Mouse (Mus musculus) layer of hippocampus, postnatal 14 days (tissue): ENCODE data around the gene Ppp1r12c. TPM values are rescaled to one million over a fixed set of nuclear protein-coding genes. Genes with fewer than 3 reads are reported as not detected.

Source experiments
- DNase-seq, 2 experiments: peaks; one replicate each; pipeline ENCODE4 v3.0.0; 2021 to 2022; ENCODE audit warnings: low spot score in 2 of 2, mixed read lengths in 1 of 2
- total RNA-seq, 2 experiments: library from RNA; stranded (reverse); gene quantifications; 2 replicates each; pipeline ENCODE4 v1.2.3; 2021

The Ppp1r12c gene
- total RNA-seq, 2 experiments from 2014 or later, result 125 to 127 TPM

DNA sequence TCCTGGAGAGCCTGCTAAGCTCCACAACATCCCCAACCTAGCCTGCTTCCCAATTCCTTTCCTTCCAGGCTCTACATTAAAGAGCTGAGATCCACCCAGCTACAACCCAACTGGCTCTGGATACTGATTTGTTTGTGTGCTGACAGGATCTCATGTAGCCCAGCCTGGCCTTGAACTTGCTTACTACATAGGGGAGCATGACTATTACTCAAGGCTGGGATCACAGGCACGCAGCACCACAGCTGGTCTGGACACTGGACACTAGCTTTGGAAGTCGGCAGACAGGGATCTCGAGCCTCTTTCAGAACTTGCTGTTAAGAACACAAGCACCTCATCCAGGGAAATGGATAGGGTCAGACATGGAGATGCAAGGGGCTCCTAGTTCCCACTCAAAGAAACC, 5.0 kb downstream of the Ppp1r12c start:
- DNase-seq, result no peak

DNA sequence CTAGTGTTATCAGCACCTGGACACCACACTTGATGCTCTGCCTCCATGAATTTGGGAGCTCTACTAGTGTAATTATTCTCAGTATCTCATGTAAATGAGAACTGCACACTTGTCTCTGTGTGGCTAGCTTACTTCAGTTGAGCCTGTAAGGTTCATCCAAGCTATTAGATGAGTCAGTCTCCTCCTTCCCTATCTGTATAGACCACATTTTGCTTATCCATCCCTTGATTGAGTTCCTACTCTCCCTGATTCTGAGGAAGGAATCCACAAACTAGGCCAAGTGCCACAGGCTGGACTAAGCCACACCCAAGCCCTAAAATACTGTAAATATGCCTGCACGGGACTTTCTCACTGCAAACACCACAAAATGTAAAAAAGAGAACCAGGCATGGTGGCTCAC, 7.5 kb downstream of the Ppp1r12c start:
- no peak for DNase-seq

DNA sequence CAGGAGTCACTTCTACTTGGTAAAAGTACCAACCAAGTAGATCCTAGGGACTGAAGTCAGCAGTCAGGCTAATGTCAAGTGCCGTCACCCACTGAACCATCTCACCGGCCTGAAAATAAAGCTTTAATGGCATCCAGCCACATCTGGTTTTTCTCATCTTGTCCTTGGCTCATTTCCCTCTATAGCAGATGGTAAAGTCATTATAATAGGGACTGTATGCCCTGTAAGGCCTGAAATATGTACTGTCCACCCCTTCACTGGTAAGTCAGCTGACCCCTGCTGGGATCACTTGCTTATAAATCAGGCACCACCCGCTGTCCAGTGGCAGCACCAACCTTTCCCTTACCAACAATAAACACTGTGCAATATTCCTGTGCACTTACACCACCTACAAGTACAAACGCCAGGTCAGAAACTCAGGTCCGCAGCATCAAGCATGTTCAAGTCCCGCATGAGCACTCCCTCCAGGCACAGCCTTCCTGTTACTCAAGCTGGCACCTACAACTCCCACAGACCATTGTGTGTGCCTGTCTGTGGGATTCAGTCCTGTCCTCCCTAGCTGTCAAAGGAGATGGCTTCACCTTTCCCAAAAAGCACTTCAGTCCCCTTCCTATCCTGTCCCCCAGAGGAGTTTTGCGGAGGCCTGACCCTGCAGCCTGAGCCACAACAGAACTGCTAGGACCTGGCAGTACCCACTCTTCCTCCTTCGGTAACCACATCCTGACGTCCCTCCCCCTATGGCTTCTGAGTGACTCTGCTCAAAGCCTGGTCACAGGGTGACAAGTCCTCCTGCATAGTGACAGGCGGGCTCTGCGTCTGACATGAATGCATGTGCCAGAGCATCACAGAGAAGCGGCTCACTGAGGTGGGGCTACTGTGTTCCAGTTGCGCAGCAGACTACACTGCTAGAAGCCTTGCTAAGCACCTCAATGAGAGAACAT, 8.9 kb downstream of the Ppp1r12c start:
- no peak for DNase-seq

DNA sequence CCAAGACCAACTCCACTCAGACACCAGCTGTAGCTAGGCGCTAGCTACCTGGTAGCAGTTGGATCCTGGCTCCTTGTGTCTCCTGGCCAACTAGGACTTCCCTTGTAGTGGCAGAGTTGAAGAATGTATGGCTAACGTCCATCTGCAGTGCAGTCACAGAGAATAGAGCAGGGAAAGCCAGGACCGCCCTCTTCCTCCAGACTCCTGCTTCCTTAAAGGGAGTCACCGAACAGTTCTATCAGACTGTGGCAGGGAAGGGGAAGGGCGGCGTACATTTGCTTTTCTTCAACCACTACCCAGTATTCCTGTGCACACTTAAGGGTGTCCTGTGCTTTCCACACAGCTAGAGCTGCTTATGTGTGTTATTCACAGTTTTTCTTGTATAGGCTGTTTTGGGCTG, 10.2 kb downstream of the Ppp1r12c start:
- DNase-seq, result no peak

DNA sequence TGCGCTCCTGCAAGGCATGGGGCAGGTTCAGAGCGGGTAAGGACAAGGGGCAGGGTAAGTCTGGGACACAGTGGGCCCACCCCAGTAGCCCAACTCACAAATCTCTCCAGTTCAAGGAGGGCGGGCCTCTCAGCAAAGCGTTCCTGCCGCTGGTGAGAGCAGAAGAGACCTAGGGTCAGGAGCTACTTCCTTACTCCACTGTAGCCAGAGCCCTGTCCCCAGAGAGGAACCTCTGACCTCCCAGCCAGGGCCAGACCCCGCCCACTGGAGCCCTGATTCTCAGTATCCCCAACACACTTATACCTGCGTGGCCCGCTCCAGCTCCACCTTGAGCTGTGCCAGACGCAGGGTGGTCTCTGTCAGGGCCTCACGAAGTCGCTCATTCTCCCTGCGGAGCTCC, 19.2 kb downstream of the Ppp1r12c start:
- DNase-seq, result no peak

DNA sequence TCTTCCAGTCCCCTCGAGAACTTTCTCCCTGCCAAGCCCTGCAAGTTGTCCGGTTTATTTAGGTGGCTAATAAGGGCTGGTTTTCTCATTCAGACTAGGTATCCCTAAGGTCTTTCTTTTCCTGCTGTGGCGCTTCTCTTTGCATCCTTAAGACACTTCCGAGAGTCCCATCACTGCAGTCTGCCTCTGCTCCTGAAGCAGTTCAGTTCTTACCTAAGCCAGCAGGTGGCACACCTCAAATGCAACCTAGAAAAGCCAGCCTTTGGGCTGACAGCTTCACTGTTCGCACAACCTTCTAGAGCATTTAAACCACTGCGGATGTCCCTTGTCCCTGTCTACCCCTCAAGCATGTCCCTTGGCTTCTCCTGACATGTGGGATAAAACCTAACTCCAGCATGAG, 21.8 kb downstream of the Ppp1r12c start:
- DNase-seq, result no peak

DNA sequence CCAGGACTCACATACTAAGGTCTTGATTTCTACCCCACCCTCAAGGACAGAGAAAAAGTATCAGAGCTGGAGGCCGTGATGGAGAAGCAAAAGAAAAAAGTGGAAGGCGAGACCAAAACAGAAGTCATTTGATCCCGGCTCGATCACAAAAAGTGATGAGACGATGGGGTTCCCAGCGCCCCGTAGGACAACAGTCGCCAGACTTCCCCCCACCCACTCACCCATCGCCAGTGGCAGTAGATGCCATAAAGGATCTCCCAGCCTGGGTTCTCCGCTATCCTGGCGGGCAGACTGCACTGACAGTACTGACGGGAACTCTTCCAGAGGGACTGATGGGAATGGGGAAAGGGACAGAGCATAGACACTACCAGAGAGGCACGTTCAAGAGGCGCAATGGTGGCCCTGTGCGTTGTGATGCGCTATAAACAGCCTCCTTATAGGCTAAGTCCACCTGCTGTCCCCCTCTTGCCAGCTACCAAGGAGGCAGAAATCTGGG, 22.6 kb downstream of the Ppp1r12c start:
- DNase-seq, result no peak

DNA sequence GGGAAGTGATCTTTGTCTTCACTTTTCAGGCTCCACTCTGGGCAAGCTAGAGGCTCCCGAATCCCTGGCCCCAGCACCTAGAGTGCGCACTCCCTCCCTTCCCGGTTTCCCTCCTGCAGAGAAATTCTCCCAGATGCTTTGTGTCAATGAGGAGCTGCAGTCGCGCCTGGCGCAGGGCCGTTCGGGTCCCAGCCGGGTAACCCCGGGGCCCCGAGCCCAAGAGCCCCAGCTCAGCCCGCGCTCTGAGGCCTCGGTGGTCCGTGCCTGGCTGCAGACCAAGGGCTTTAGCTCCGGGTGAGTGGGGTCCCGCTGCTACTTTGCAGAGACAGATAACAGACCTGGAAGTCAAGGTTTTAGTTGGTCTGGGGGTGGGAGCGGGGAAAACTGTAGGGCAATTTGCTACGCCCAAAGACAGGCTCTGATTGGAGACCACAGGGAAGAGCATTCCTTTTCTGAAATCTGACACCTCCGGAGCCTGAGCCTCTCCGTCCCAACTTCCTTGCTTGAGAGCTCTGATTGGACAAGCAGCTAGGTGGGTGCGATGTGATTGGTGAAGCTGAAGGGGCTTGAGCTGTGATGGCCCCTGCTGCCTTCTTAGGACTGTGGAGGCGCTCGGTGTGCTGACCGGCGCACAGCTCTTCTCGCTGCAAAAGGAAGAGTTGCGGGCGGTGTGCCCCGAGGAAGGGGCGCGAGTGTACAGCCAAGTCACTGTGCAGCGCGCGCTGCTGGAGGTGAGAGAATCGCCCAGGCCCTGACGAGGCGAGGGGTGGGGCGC, 23.3 kb downstream of the Ppp1r12c start:
- DNase-seq, result peak; percentile 37 to 72

DNA sequence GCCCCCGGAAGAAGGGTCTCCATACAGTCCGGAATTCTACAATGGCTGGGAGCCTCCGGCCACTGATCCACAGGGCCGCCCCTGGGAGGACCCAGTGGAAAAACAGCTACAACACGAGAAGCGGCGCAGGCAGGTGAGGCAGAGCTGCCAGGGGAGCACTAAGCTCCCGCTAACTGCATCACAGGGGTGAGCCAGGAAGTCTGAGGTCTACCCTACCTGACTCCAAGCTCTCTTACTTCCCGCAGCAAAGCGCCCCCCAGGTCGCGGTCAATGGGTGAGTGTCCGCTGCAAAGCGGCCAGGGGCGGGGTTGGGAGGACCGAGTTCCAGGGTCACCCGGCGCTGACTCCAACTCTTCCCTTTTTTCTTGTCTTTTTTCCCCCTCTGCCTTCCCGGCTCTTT, 27.5 kb downstream of the Ppp1r12c start:
- no peak for DNase-seq

DNA sequence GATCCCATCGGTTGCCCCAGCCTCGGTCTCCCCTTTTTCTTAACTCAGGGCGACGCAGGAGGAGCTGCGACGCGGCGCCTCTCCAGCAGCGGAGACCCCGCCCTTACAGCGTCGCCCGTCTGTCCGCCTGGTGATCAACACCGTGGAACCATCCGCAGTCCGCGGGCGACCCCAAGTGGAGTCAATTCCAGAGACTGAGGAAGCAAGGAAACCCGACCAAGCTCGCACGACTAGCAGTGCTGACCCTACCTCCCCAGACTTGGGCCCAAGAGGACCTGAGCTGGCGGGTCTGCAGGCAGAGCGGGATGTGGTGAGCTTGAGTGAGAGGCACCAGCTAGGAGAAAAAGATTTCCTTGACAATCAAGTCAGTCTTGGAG, 30.3 kb downstream of the Ppp1r12c start:
- DNase-seq, result peak; percentile 80 to 91

DNA sequence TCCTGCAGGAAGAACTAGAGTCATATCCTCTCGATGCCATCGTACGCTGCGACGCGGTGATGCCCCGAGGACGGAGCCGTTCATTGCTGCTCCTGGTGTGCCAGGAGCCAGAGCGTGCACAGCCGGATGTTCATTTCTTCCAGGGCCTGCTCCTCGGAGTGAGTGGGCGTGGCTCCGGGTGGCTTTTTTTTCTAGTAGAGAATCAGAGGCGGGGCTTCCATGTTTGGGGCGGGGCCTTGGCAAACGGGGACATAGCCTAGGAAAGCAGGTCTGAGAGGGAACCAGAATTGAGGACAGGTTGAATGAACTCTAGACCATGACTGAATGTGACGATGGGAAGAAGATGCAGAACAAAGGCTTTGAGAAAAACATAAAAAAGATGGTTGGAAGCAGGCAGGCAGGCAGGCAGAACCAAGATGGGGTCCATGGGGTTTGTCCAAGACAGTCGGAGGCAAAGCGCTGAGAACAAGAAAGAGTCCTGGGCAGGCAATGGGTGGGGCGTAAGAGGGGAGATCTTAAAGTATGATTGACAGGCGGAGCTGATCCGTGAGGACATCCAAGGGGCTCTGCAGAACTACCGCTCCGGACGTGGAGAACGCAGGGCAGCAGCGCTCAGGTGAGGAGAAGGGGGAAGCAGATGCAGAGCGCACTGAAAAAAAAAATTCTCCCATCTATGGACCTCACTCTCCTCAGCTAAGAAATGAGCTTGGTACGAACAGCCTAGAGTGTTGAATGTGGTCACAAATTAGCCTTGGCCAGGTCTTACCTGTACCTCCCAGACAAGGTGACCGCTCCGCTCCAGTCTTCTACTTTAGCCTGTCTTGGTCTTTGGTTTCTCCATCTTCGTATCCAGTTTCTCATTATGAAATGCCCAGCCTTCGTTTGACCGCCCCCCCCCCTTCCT, 31.0 kb downstream of the Ppp1r12c start:
- DNase-seq, result peak in 1 of 2 experiments; percentile 45

DNA sequence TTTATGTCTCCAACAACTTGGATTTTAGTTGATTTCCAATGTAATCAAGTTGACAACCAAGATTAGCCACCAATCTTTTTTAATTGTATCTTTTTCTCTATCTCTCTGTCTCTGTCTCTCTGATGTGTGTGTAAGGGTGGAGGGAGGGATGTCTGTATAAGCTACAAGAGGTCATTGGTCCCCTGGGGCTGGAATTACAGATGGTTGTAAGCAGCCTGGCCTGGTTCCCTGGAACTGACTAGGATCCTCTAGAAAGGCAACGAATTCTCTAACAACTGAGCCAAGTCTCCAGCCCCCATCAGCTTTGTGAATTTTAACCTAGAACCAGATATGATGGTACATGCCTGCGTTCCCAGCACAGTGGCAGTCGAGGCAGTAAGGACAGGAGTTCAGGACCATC, 33.7 kb downstream of the Ppp1r12c start:
- DNase-seq, result no peak

DNA sequence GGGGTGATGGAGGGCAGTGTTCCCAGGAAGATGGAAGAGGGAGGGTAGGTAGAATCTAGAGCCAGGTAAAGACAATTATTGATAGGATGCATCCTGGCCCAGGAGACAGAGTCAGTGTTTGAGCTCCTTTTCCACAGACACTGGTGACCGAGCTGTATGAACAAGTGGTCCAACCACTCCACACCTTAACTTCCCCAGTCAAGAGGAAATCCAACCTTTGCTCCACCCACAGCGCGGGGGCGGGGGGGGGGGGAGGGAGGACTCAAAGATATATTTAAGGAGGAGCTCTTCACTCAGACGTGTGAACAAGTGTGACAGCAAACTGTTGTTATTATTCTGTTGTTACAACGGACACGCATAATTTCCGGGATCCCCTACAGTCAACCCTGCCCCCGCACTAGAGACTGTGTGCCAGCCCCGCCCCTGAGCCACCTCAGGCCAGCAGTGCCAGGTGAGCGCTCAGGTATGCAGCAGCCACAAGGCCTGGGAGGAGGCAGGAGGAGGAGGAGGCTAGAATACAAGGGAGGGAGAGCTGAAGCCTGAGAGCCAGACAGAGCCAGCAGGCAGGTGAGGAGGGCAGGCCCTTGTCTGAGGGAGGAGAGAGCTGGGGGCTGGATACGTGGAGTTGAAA, 37.2 kb downstream of the Ppp1r12c start:
- DNase-seq, result no peak

DNA sequence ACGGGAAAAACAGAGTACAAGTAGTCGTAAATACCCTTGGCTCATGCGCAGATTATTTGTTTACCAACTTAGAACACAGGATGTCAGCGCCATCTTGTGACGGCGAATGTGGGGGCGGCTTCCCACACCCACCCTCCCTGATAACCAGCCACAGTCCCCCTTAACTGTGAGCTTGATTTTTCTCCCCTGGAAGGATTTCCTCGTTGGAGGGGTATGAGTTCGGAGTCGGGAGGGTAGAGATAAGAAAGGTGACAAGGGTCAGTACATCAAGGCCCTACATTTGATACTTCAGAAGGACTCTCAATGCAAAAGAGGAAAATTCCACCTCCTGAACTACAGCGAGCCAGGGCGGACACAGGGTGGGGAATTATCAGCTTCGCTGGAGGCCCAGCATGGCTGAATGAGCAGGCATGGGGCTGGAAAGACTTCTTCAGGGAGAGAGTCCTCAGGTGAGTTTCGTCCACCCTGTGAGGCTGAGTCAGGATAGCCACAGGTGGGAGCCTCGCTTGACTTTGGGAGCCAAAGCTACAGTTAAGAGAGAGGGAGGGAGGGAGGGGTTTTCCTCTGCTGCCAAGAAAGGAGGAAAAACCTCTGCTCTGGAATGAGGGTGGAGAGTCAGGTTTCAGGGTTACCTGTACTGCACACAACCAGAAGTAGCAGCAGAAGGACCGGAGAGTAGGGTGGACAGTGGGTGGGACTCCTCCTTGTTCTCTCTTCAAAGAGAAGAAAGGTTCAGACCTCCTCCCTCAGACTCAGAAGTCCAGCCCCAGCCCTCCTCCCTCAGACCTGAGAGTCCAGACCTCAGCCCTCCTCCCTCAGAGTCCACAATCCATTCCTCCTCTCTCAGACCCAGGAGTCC, 40.7 kb downstream of the Ppp1r12c start, which contains the start of gene Eps8l1:
Eps8l1 (plus strand) TSS at position 99 of the 859 bp plus-strand sequence.
- DNase-seq, result no peak

DNA sequence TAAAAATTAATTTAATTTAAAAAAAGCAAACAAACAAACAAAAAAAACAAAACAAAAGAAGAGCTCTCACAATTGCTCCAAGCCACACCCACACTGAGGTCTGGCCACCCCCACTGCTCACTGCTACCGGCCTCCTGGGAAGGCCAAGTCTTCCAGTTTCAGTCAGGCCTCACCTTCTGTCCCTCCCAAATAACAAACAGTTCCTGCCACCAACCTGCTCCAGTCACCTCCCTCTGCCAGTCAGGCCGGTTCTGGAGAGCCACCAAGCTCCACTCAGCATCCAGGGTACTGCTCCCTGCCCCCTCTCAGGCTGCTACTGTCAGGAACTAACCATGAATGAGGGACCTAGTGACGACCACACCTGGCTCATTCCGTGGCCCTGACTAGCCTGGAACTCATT, 48.8 kb downstream of the Ppp1r12c start:
- DNase-seq, result no peak

DNA sequence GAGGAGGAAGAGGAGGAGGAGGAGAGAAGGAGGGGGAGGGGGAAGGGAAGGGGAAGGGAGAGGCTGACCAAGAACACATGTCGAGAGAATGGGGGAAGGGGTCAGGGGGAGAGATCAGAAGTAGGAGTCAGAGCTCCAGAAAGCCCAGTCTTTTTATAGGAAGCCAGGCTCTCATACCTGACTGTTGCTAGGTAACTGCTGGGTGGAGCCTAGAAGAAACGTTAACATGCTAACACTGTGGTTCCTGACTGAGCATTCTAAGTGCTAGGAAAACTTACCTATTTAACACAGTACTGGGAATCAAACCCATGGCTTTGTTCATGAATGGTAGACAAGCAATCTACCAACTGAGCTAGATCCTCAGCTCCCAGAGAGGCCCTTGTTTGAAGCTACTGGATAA, 52.3 kb downstream of the Ppp1r12c start:
- no peak for DNase-seq

DNA sequence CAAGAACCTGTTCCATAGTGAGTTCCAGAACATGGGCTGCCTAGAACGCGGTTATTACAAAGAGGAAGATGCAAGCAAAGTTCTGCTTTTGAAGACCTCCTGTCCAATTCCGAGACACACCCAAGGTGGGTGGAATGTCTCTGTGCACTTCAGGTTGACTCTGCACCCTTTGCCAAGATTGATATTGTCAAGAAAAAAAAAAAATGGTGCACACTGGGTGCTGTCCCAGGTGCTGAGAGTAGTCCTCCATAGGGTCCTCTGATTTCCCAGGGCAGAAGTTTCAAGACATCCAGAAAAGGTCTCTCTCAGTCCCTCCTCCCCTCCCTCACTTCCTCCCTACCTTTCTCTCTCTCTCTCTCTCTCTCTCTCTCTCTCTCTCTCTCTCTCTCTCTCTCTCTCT, 53.0 kb downstream of the Ppp1r12c start:
- no peak for DNase-seq

DNA sequence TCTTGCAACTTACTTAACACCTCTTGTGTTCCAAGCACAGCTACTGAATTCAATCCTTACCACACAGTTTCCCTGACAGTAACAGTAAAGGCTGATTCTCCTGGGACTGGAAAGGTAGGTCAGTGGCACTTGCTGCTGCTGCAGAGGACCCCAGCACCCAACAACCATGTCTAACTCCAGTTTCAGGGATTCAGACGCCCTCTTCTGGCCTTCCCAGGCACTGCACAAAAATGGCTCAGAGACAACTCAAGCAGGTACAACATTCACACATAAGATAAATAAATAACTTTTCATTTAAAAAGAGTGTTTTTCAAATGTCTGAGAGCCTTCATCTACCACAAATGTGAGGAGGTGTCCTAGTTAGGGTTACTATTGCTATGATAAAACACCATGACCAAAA, 54.3 kb downstream of the Ppp1r12c start:
- DNase-seq, result no peak

DNA sequence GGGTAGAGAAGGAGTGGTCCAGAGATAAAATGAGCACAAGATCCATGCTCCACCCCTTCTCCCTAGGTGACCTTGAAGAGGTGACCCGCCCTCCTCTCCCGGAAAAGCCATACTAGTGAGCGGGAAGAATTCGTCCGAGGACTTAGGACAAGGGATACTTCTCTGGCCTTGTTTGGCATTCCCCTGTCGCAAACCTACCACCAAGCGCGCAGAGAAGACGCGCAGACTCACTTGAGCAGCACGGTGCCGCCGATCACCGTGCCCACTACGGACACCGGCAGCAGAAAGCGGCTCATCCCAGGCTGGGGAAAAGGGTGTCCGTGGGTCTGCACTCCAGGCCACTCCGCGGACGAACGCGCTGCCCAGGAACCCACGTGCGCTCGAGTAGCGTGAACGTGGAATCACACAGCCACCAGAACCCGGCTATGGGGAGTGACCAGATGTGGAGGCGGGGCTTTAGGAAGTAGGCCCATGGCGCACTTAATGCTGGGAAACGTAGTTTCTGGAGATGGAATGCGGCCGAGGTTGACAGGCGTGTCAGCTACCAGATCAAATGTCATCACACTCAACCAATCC, 56.2 kb downstream of the Ppp1r12c start, which contains the start of gene Rdh13:
Rdh13 (minus strand) TSS at position 434 of the 576 bp plus-strand sequence.
- peak; percentile 92 for DNase-seq
